Mouse (Mus musculus): ENCODE results near the gene Cdkl5.
"Not testable (repeated sequence)": the region's sequence is repeated elsewhere in the genome, so short reads cannot be mapped to it uniquely, and the experiment has no call there.

The Cdkl5 gene

GRCm38 (mm10) chrX:160919022-160919637 is 75.4 kb downstream of the Cdkl5 start:
- in situ Hi-C loops (cut with MseI, MboI) = loop anchor here in 1 of 2 experiments (10.0 kb wide), 1 partner anchor 56 kb away; no protein-coding TSS in a partner anchor

GRCm38 (mm10) chrX:160906952-160907351 is 87.6 kb downstream of the Cdkl5 start, which contains the start of gene Gja6:
Gja6 (minus strand) TSS chrX:160907052.
- in situ Hi-C loops (cut with MseI, MboI) = no loop called here

- in situ Hi-C loops (cut with MseI, MboI) = no loop called here
Measured at GRCm38 (mm10) chrX:160906477-160906876, 88.0 kb downstream of the Cdkl5 start.

- in situ Hi-C loops (cut with MseI, MboI) = no loop called here
Measured at GRCm38 (mm10) chrX:160905913-160906312, 88.6 kb downstream of the Cdkl5 start.

GRCm38 (mm10) chrX:160905041-160905678 is 89.3 kb downstream of the Cdkl5 start:
- in situ Hi-C loops (cut with MseI, MboI) = no loop called here

GRCm38 (mm10) chrX:160901118-160901517 is 93.4 kb downstream of the Cdkl5 start:
- in situ Hi-C loops (cut with MseI, MboI) = no loop called here

- in situ Hi-C loops (cut with MseI, MboI) = no loop called here
Measured at GRCm38 (mm10) chrX:160892077-160892476, 102.4 kb downstream of the Cdkl5 start.

- in situ Hi-C loops (cut with MseI, MboI) = no loop called here
Measured at GRCm38 (mm10) chrX:160886301-160886700, 108.2 kb downstream of the Cdkl5 start.

GRCm38 (mm10) chrX:160866576-160866975 is 127.9 kb downstream of the Cdkl5 start:
- in situ Hi-C loops (cut with MseI, MboI) = no loop called here

GRCm38 (mm10) chrX:160865022-160865421 is 129.5 kb downstream of the Cdkl5 start:
- in situ Hi-C loops (cut with MseI, MboI) = no loop called here

GRCm38 (mm10) chrX:160863689-160864383 is 130.7 kb downstream of the Cdkl5 start:
- in situ Hi-C loops (cut with MseI, MboI) = no loop called here

- in situ Hi-C loops (cut with MseI, MboI) = no loop called here
Measured at GRCm38 (mm10) chrX:160808226-160808625, 186.3 kb downstream of the Cdkl5 start.

GRCm38 (mm10) chrX:160804409-160805150 is 189.9 kb downstream of the Cdkl5 start:
- in situ Hi-C loops (cut with MseI, MboI) = no loop called here

- in situ Hi-C loops (cut with MseI, MboI) = no loop called here
Measured at GRCm38 (mm10) chrX:160794920-160795319, 199.6 kb downstream of the Cdkl5 start.

GRCm38 (mm10) chrX:160782276-160782675 is 212.2 kb downstream of the Cdkl5 start:
- in situ Hi-C loops (cut with MseI, MboI) = no loop called here

- in situ Hi-C loops (cut with MseI, MboI) = no loop called here
Measured at GRCm38 (mm10) chrX:160773033-160773432, 221.5 kb downstream of the Cdkl5 start.

- in situ Hi-C loops (cut with MseI, MboI) = not testable (repeated sequence)
Measured at GRCm38 (mm10) chrX:160769622-160770021, 224.9 kb downstream of the Cdkl5 start.

- in situ Hi-C loops (cut with MseI, MboI) = no loop called here
Measured at GRCm38 (mm10) chrX:160767713-160768112, 226.8 kb downstream of the Cdkl5 start, which contains the start of gene Rs1. Rs1 (plus strand) TSS chrX:160768013.

GRCm38 (mm10) chrX:160766233-160766616 is 228.3 kb downstream of the Cdkl5 start:
- in situ Hi-C loops (cut with MseI, MboI) = no loop called here

- in situ Hi-C loops (cut with MseI, MboI) = no loop called here
Measured at GRCm38 (mm10) chrX:160765389-160766232, 228.9 kb downstream of the Cdkl5 start.

GRCm38 (mm10) chrX:160750808-160751207 is 243.7 kb downstream of the Cdkl5 start:
- in situ Hi-C loops (cut with MseI, MboI) = no loop called here

Data from mouse trophoblast stem cell (cell line).